Mouse (Mus musculus) midbrain, embryonic 14.5 days (tissue): ENCODE data around the gene Atp8a2. TPM values are rescaled to one million over a fixed set of nuclear protein-coding genes. Genes with fewer than 3 reads are reported as not detected.
"Not testable (repeated sequence)": the region's sequence is repeated elsewhere in the genome, so short reads cannot be mapped to it uniquely, and the experiment has no call there.

Experiments
- ATAC-seq: fragments of 200-750 bp; cut with Nextera tagmentation; 2 replicates; pipeline ENCODE4 v1.8.0; 2017; ENCODE audit warnings: moderate number of reproducible peaks, moderate library complexity; ENCODE audit not compliant: low FRiP score, low TSS enrichment
- DNase-seq: peaks from one replicate; pipeline ENCODE4 v3.0.0-alpha.2; 2015
- H3K27ac ChIP-seq: fragments of 300-500 bp; sonication (generic); replicated peaks from 2 replicates; pipeline ENCODE4 v1.5.1; 2014; ENCODE audit warnings: mild to moderate bottlenecking, low read depth, low read length, moderate library complexity
- H3K27me3 ChIP-seq: fragments of 300-500 bp; sonication (generic); 2 replicates; pipeline ENCODE4 v1.6.1; 2014; ENCODE audit warnings: low read length, control low read depth, mixed read lengths; ENCODE audit not compliant: control insufficient read depth, insufficient read depth
- H3K36me3 ChIP-seq: fragments of 300-500 bp; sonication (generic); 2 replicates; pipeline ENCODE4 v1.6.1; 2014; ENCODE audit warnings: low read length, control low read depth; ENCODE audit not compliant: control insufficient read depth, insufficient read depth
- H3K4me1 ChIP-seq: fragments of 300-500 bp; sonication (generic); 2 replicates; pipeline ENCODE4 v1.6.1; 2014; ENCODE audit warnings: mild to moderate bottlenecking, antibody characterized with exemption, low read length, control low read depth; ENCODE audit not compliant: control insufficient read depth, insufficient read depth
- H3K4me2 ChIP-seq: fragments of 300-500 bp; sonication (generic); 2 replicates; pipeline ENCODE4 v1.6.1; 2014; ENCODE audit warnings: mild to moderate bottlenecking, low read length, moderate library complexity
- H3K4me3 ChIP-seq: fragments of 300-500 bp; sonication (generic); replicated peaks from 2 replicates; pipeline ENCODE4 v1.5.1; 2014; ENCODE audit warnings: low read depth, low read length
- H3K9ac ChIP-seq: fragments of 300-500 bp; sonication (generic); replicated peaks from 2 replicates; pipeline ENCODE4 v1.6.1; 2014; ENCODE audit warnings: mild to moderate bottlenecking, low read length, moderate library complexity
- H3K9me3 ChIP-seq: fragments of 300-500 bp; sonication (generic); 2 replicates; pipeline ENCODE4 v1.6.1; 2016; ENCODE audit warnings: low read length, control low read depth, mixed read lengths; ENCODE audit not compliant: control insufficient read depth
- WGBS: fragments of 180-500 bp; shearing (Covaris S2); extraction: QIAGEN DNeasy Blood & Tissue Kit; methylation state at CpG from one replicate; pipeline ENCODE4 v1.1.7; 2014; 5-methylcytosine and 5-hydroxymethylcytosine counted together
- polyA plus RNA-seq: library from polyadenylated mRNA; unstranded; fragments of >200 nt; fragmentation: Nextera tagmentation; extraction: Ambion mirVana; gene quantifications from 2 replicates; pipeline ENCODE4 v1.2.1, GENCODE M21; 2014

The Atp8a2 gene
- polyA plus RNA-seq, 1 experiment from 2014 or later = 37.1 TPM

DNA sequence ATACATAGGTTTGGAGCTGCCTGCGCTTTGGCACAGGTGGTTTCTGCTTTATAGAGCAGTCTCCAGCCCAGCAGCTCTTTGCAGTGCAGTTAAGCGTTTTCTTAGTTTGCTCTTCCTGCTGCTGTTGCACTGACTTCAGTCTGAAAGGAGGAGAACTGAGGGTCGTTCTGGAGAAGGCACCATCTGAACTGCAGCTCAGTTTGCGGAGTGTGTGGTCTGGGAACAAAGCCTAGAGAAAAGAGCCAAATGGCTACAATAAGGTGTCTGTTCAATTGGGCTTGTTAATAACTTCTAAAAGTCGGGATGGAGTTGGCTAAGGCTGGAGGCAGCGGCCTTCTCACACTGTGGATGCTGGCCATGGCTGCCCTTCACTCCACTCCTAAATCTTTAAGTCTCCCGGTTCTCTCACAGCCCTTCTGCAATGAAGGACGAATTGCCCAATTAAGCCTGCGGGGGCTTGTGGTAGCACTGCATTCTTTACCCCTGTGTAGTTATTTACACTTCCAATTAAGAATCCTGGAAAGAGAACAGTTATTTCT lies 569.8 kb downstream of the Atp8a2 start:
- H3K27ac ChIP-seq = no peak overlapping the region
- ATAC-seq = no peak

GRCm38 (mm10) chr14:59626711-59627110 lies 570.3 kb downstream of the Atp8a2 start:
- H3K27me3 ChIP-seq = peaks cover 8% of the 10 kb centered on the region; the same call in 1 of the 2 replicates
- peaks cover 7% of the 10 kb centered on the region; the same call in 1 of the 2 replicates for H3K4me1 ChIP-seq
- H3K4me2 ChIP-seq = peak overlapping the region; percentile 83
- peak overlapping the region; percentile 58; the same call in 1 of the 2 replicates for H3K9ac ChIP-seq
- DNase-seq (peak; percentile 54), ATAC-seq (no peak)
- H3K4me3 ChIP-seq = peak overlapping the region; percentile 61
- WGBS = 19% methylated on average over 8 of the region's 8 CpGs
- H3K36me3 ChIP-seq = 0 out of 2 replicates have a peak, but pooled peaks cover 4% of the 10 kb centered on the region
- H3K27ac ChIP-seq = no peak overlapping the region
- no peaks in the 10 kb centered on the region for H3K9me3 ChIP-seq

More for the DNA sequence above, 569.8 kb downstream of the Atp8a2 start:
- Histone ChIP-seq H3K27me3 (peaks cover 8% of the 10 kb centered on the region; the same call in 1 of the 2 replicates), H3K36me3 (0 out of 2 replicates have a peak, but pooled peaks cover 4% of the 10 kb centered on the region), H3K4me1 (peaks cover 7% of the 10 kb centered on the region; the same call in 1 of the 2 replicates), H3K4me3 (peak overlapping the region; percentile 61), H3K9ac (0 out of 2 replicates have a peak overlapping the region, but pooled peaks have one; percentile 1), H3K4me2 (peak overlapping the region; percentile 83), H3K9me3 (no peaks in the 10 kb centered on the region)
- 26% methylated on average over 9 of the region's 9 CpGs for WGBS
- peak; percentile 22 for DNase-seq

DNA sequence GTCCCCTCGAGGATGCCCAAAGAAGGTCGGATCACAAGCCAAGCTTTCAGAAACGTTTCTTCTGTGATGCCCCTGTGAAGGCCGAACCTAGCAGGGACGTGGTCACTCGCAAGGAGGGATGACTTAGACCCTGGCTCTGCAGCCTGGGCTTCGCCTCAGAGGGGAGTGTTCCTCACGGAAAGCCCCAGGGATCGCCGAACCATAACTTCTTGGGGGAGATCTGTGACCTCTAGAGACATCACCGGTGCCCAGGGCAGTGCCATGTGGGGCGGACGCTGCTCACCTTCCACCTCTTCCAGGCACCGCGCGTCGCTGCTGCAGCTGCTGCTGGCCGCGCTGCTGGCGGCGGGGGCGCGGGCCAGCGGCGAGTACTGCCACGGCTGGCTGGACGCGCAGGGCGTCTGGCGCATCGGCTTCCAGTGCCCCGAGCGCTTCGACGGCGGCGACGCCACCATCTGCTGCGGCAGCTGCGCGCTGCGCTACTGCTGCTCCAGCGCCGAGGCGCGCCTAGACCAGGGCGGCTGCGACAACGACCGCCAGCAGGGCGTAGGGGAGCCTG lies 571.1 kb downstream of the Atp8a2 start:
- Histone ChIP-seq H3K27me3 (peaks cover 8% of the 10 kb centered on the region; the same call in 1 of the 2 replicates), H3K9me3 (no peaks in the 10 kb centered on the region)
- peak; percentile 77 for ATAC-seq

DNA sequence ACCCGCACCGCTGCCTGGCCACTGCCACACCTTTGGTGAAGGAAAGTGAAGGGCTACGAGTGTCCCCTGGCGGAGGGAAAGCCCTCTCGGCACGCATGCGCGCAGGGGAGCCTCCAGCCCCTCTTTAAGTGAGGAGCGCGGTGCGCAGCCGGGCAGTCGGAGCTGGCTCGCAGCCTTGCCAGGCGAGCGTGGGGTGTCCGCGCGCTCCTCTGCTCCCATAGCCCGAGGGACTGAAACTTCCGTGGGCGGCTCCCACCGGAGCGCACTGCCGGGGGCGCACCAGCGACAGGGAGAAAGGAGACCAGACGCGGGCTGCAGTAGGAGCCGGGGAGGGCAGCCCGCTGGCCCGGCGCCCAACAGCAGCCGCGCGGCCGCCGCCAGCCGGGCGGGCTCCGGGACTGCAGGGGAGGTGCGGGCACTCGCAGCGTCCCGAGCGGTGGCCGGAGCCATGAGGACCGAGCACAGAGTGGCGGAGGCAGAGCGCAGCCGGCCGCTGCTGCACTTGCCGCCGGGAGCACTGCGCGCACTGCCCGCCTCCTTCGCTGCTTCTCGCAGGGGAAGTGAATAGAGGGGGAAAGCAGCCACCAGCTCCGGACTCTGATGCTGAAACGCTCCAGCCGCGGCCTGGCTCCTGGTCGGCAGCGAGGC lies 571.7 kb downstream of the Atp8a2 start, which contains the start of gene Shisa2:
Gene Shisa2, plus strand, starts transcription at position 151 of the 648 bp plus-strand sequence.
- Histone ChIP-seq H3K9me3 (no peaks in the 10 kb centered on the region), H3K27me3 (peaks cover 8% of the 10 kb centered on the region; the same call in 1 of the 2 replicates), H3K4me3 (peak within 1 kb of the TSS; percentile 61), H3K4me2 (peak within 1 kb of the TSS; percentile 83), H3K4me1 (peaks cover 7% of the 10 kb centered on the region; the same call in 1 of the 2 replicates), H3K9ac (peak within 1 kb of the TSS; percentile 58), H3K36me3 (0 out of 2 replicates have a peak, but pooled peaks cover 4% of the 10 kb centered on the region), H3K27ac (peak within 1 kb of the TSS; percentile 76)
- peak; percentile 87 for ATAC-seq
- DNase-seq = peak; percentile 95
- under 1% methylated on average over 65 of the region's 65 CpGs for WGBS

More for the DNA sequence above, 571.1 kb downstream of the Atp8a2 start:
- Histone ChIP-seq H3K27ac (peak overlapping the region; percentile 76), H3K9ac (peak overlapping the region; percentile 58), H3K4me2 (peak overlapping the region; percentile 83), H3K36me3 (0 out of 2 replicates have a peak, but pooled peaks cover 4% of the 10 kb centered on the region), H3K4me1 (peaks cover 7% of the 10 kb centered on the region; the same call in 1 of the 2 replicates), H3K4me3 (peak overlapping the region; percentile 61)
- DNase-seq = peak; percentile 83
- under 1% methylated on average over 50 of the region's 51 CpGs for WGBS

DNA sequence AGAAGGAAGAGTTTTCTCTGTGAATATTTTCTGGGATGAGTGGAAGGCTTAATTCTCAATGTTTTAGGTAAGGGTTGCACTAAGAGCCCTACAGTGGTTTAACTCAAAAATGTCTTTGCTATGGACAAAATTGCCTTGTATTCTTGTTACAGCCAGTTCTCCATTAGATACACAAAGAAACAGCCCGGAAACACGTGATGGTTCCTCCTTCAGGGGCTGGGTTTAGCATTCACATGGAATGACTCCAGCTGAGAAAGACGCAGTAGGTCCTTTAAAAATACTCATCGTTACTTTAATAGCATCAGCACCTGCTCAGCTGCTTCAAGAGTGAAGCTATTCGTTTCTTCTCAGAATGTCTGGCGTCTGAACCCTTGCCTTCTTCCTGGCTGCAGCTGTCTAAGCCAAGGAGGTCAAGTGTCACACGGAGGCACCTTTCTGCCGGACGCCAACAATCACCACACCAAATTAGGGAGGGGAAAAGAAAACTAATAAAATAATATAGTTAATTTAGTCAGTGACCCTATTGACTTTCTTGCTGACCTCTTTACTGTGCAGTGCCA lies 572.6 kb downstream of the Atp8a2 start:
- no peak for DNase-seq
- Histone ChIP-seq H3K4me3 (no peak overlapping the region), H3K27me3 (peaks cover 8% of the 10 kb centered on the region; the same call in 1 of the 2 replicates), H3K4me1 (peaks cover 7% of the 10 kb centered on the region; the same call in 1 of the 2 replicates), H3K36me3 (no peaks in the 10 kb centered on the region), H3K4me2 (peak overlapping the region; percentile 83), H3K9ac (no peak overlapping the region), H3K27ac (no peak overlapping the region), H3K9me3 (no peaks in the 10 kb centered on the region)
- ATAC-seq = no peak
- 41% methylated on average over 9 of the region's 9 CpGs for WGBS

DNA sequence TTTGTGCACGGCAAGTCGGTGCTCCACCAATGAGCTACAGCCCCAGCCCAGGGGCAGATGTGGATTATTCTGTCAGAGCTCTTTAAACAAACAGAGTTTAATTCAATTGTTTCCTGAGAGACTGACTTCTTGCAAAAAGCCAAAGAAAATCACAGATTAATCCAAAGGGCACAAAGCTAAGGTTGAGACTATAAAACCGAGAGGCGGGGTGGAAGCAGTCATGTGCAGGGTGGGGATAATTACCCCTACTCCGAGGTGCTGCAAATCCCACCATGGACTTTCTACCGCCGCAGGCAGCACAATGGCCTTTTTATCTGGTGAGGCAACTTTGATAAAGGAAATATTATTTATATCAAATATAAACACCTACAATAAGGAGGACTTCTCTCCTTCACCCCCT lies 580.2 kb downstream of the Atp8a2 start:
- H3K4me3 ChIP-seq = no peak overlapping the region
- H3K4me1 ChIP-seq = 0 out of 2 replicates have a peak, but pooled peaks cover 3% of the 10 kb centered on the region
- no peak overlapping the region for H3K9ac ChIP-seq
- no peak overlapping the region for H3K4me2 ChIP-seq
- H3K36me3 ChIP-seq = no peaks in the 10 kb centered on the region
- no peaks in the 10 kb centered on the region for H3K27me3 ChIP-seq
- no peak for ATAC-seq
- 43% methylated on average over 7 of the region's 7 CpGs for WGBS
- H3K27ac ChIP-seq = no peak overlapping the region
- DNase-seq = no peak
- H3K9me3 ChIP-seq = no peaks in the 10 kb centered on the region

GRCm38 (mm10) chr14:59614149-59614548 lies 582.8 kb downstream of the Atp8a2 start:
- not testable (repeated sequence) for H3K27me3 ChIP-seq, H3K4me1 ChIP-seq, H3K4me2 ChIP-seq, H3K27ac ChIP-seq, H3K4me3 ChIP-seq, DNase-seq, H3K9ac ChIP-seq, ATAC-seq, H3K36me3 ChIP-seq, H3K9me3 ChIP-seq
- 83% methylated on average over 3 of the region's 3 CpGs for WGBS

DNA sequence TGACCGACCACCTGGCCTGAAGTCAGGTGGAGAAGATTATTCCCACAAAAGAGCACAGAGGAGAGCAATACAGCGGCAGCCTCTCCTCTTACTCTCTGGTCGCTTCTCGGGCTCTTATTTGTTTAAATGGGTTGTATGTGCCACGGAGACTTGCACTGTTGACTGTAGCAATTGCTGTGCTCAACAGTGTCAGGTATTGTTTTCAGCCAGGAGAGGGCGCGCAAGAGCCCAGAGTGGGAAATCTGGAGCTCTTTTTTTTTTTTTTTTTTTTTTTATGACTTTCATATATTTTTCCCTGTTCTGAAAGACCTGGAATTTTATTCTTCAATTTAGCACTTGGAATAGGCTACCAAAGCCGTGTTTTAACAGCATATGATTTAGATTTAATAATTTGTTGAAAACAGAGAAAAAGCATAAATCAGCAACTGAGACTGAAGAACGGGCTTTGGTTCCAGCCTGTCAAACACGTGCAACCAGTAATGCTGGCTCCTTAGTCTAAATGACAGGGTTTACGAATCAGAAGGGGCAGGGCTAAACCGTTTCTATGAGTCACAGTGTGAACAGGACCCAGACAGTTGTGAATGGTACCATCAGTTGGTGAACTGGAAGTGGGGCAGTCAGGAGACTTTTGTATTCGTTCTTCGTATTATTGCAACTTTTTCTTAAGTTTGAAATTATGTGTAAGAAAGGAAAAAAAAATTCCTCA lies 583.9 kb downstream of the Atp8a2 start:
- no peak overlapping the region for H3K4me3 ChIP-seq
- DNase-seq = peak; percentile 87
- no peak overlapping the region for H3K9ac ChIP-seq
- no peak overlapping the region for H3K27ac ChIP-seq
- H3K27me3 ChIP-seq = no peaks in the 10 kb centered on the region
- no peaks in the 10 kb centered on the region for H3K36me3 ChIP-seq
- no peaks in the 10 kb centered on the region for H3K9me3 ChIP-seq
- WGBS = 55% methylated on average over 14 of the region's 14 CpGs
- no peak for ATAC-seq
- H3K4me1 ChIP-seq = 0 out of 2 replicates have a peak, but pooled peaks cover 3% of the 10 kb centered on the region
- H3K4me2 ChIP-seq = no peak overlapping the region
